Mouse (Mus musculus) left cerebral cortex, adult 2 months (tissue): ENCODE data around the gene 4930558C23Rik. TPM values are rescaled to one million over a fixed set of nuclear protein-coding genes. Genes with fewer than 3 reads are reported as not detected.
A peak's percentile ranks its signal among the peaks of the same experiment; 100 is the strongest.
"Not testable (repeated sequence)": the region's sequence is repeated elsewhere in the genome, so short reads cannot be mapped to it uniquely, and the experiment has no call there.

Experiments
- DNase-seq, 2 experiments: peaks; one replicate each; pipeline ENCODE4 v3.0.0; 2021 to 2022; ENCODE audit warnings: low spot score in 2 of 2, mixed read lengths in 1 of 2; ENCODE audit errors: extremely low spot score in 1 of 2
- H3K27ac ChIP-seq: fragments of 200-600 bp; 2 replicates; pipeline ENCODE4 v1.8.1; 2022
- H3K4me3 ChIP-seq: fragments of 200-600 bp; 2 replicates; pipeline ENCODE4 v1.8.1; 2022
- CTCF ChIP-seq: fragments of 200-600 bp; IDR thresholded peaks from 2 replicates; pipeline ENCODE4 v1.8.1; 2022; ENCODE audit warnings: antibody characterized with exemption, mild to moderate bottlenecking, moderate library complexity
- intact Hi-C: fragments of 180-260 bp; cut with DNase I; formaldehyde crosslinking; loops from one replicate; pipeline ENCODE4 v1.15.1; 2025
- long read RNA-seq, 2 experiments: library from polyadenylated mRNA; stranded (forward); transcript quantifications; one replicate each; pipeline ENCODE4 v2.0.0; 2021; ENCODE audit warnings: borderline mapping rate in 2 of 2
- total RNA-seq, 2 experiments: library from RNA; stranded (reverse); gene quantifications; 2 replicates each; pipeline ENCODE4 v1.2.3; 2021

Gene 4930558C23Rik
- total RNA-seq, result not detected
- long read RNA-seq, experiment 1, result 0 reads
- long read RNA-seq, experiment 2, result 0 reads

- no peak within 1 kb of the TSS for H3K4me3 ChIP-seq
- no peak for DNase-seq
- no peak within 1 kb of the TSS for H3K27ac ChIP-seq
- no peak for TF ChIP-seq CTCF
- intact Hi-C loops, result no loop called here
These were observed at the start of gene 4930558C23Rik for GRCm38 (mm10) chr3:95402741-95403140. Gene 4930558C23Rik (minus strand): TSS chr3:95402841.

- Histone ChIP-seq H3K4me3 (no peak overlapping the region), H3K27ac (no peak overlapping the region)
- no peak for DNase-seq
- no peak for TF ChIP-seq CTCF
- intact Hi-C loops, result loop anchor here (2.0 kb wide), 1 partner anchor 102 kb away; no protein-coding TSS in a partner anchor
These were observed 48.3 kb upstream of the 4930558C23Rik start for GRCm38 (mm10) chr3:95450915-95451314.

GRCm38 (mm10) chr3:95450408-95450807, 47.8 kb upstream of the 4930558C23Rik start:
- intact Hi-C loops, result loop anchor here (2.0 kb wide), 1 partner anchor 102 kb away; no protein-coding TSS in a partner anchor

GRCm38 (mm10) chr3:95445311-95445710, 42.7 kb upstream of the 4930558C23Rik start:
- intact Hi-C loops, result no loop called here
- Histone ChIP-seq H3K27ac (no peak overlapping the region), H3K4me3 (no peak overlapping the region)
- TF ChIP-seq CTCF, result no peak
- no peak for DNase-seq

More at GRCm38 (mm10) chr3:95450408-95450807, 47.8 kb upstream of the 4930558C23Rik start:
- H3K27ac ChIP-seq, result no peak overlapping the region
- H3K4me3 ChIP-seq, result no peak overlapping the region
- peak; percentile 15 to 21 for DNase-seq
- peak; percentile 81 for TF ChIP-seq CTCF

- no peak for DNase-seq
- Histone ChIP-seq H3K4me3 (no peak overlapping the region), H3K27ac (no peak overlapping the region)
- TF ChIP-seq CTCF, result no peak
- intact Hi-C loops, result no loop called here
These were observed 39.9 kb upstream of the 4930558C23Rik start for GRCm38 (mm10) chr3:95442406-95443117.

GRCm38 (mm10) chr3:95439670-95440069, 37.0 kb upstream of the 4930558C23Rik start:
- no peak for TF ChIP-seq CTCF
- DNase-seq, result no peak
- no peak overlapping the region for H3K27ac ChIP-seq
- intact Hi-C loops, result no loop called here
- H3K4me3 ChIP-seq, result no peak overlapping the region

GRCm38 (mm10) chr3:95438636-95439035, 36.0 kb upstream of the 4930558C23Rik start:
- H3K27ac ChIP-seq, DNase-seq, H3K4me3 ChIP-seq, intact Hi-C loops: not testable (repeated sequence)

- intact Hi-C loops, result loop anchor here (2.0 kb wide), 2 partner anchors 79 to 153 kb away; partner anchors contain the start of genes Prune1 and Setdb1
- Histone ChIP-seq H3K4me3 (peak overlapping the region; percentile 87), H3K27ac (no peak overlapping the region)
- no peak for TF ChIP-seq CTCF
- DNase-seq, result no peak
These were observed 32.9 kb upstream of the 4930558C23Rik start for GRCm38 (mm10) chr3:95435561-95435960.

GRCm38 (mm10) chr3:95434983-95435370, 32.3 kb upstream of the 4930558C23Rik start:
- intact Hi-C loops, result loop anchor here (2.0 to 5.0 kb wide), 3 partner anchors 78 to 208 kb away; partner anchors contain the start of genes Cdc42se1, Prune1 and Setdb1
- TF ChIP-seq CTCF, result no peak
- H3K4me3 ChIP-seq, result peak overlapping the region; percentile 87
- DNase-seq, result no peak
- peak overlapping the region; percentile 89 for H3K27ac ChIP-seq

- intact Hi-C loops, result loop anchor here (2.0 to 5.0 kb wide), 3 partner anchors 78 to 207 kb away; partner anchors contain the start of genes Cdc42se1, Prune1 and Setdb1
- H3K4me3 ChIP-seq, result peak within 1 kb of the TSS; percentile 87
- peak within 1 kb of the TSS; percentile 89 for H3K27ac ChIP-seq
- DNase-seq, result peak; percentile 81 to 88
- TF ChIP-seq CTCF, result no peak
These were observed 31.7 kb upstream of the 4930558C23Rik start, which contains the start of gene Arnt for GRCm38 (mm10) chr3:95434136-95434982. Gene Arnt (plus strand): TSS chr3:95434388.

GRCm38 (mm10) chr3:95433301-95433915, 30.8 kb upstream of the 4930558C23Rik start:
- DNase-seq, result no peak
- TF ChIP-seq CTCF, result no peak
- Histone ChIP-seq H3K27ac (peak overlapping the region; percentile 84), H3K4me3 (peak overlapping the region; percentile 87)
- intact Hi-C loops, result loop anchor here (5.0 kb wide), 1 partner anchor 206 kb away; the partner anchor contains the start of gene Cdc42se1

- DNase-seq, intact Hi-C loops, H3K27ac ChIP-seq, H3K4me3 ChIP-seq: not testable (repeated sequence)
These were observed 25.8 kb upstream of the 4930558C23Rik start for GRCm38 (mm10) chr3:95428423-95428822.

GRCm38 (mm10) chr3:95427891-95428238, 25.2 kb upstream of the 4930558C23Rik start:
- peak; percentile 15 to 25 for DNase-seq
- intact Hi-C loops, H3K27ac ChIP-seq: not testable (repeated sequence)
- H3K4me3 ChIP-seq, result peak overlapping the region; percentile 43

- DNase-seq, H3K27ac ChIP-seq, intact Hi-C loops: not testable (repeated sequence)
- H3K4me3 ChIP-seq, result peak overlapping the region; percentile 43
These were observed 24.7 kb upstream of the 4930558C23Rik start for GRCm38 (mm10) chr3:95427117-95427890.

- H3K27ac ChIP-seq, DNase-seq, H3K4me3 ChIP-seq, intact Hi-C loops: not testable (repeated sequence)
These were observed 23.8 kb upstream of the 4930558C23Rik start for GRCm38 (mm10) chr3:95426476-95426875.
